Mouse (Mus musculus) embryo, embryonic 10 days (tissue): ENCODE measurements around the gene Zbtb21.
"Not testable (repeated sequence)": the region's sequence is repeated elsewhere in the genome, so short reads cannot be mapped to it uniquely, and the experiment has no call there.

ENCODE experiments used
- DNase-seq: peaks from one replicate; pipeline ENCODE4 v3.0.0-alpha.2; 2015; ENCODE audit warnings: low spot score

The Zbtb21 gene

GRCm38 (mm10) chr16:97962151-97962948, at the start of gene Zbtb21, which contains the start of gene C2cd2:
TSS of gene Zbtb21 (minus strand) at chr16:97962622.
TSS of gene C2cd2 (minus strand) at chr16:97962598.
- peak; percentile 99 for DNase-seq

GRCm38 (mm10) chr16:97997383-97997731, 34.9 kb upstream of the Zbtb21 start:
- DNase-seq, result not testable (repeated sequence)

- DNase-seq, result peak; percentile 89
These were observed 34.4 kb upstream of the Zbtb21 start, which contains the start of gene B230307C23Rik for GRCm38 (mm10) chr16:97996616-97997382. TSS of gene B230307C23Rik (plus strand) at chr16:97997315.

GRCm38 (mm10) chr16:97995849-97996615, 33.6 kb upstream of the Zbtb21 start:
- DNase-seq, result no peak

GRCm38 (mm10) chr16:97992477-97992876, 30.1 kb upstream of the Zbtb21 start:
- not testable (repeated sequence) for DNase-seq

- no peak for DNase-seq
These were observed 29.1 kb upstream of the Zbtb21 start for GRCm38 (mm10) chr16:97991517-97991916.

GRCm38 (mm10) chr16:97984589-97984988, 22.2 kb upstream of the Zbtb21 start:
- DNase-seq, result no peak

GRCm38 (mm10) chr16:97981362-97981761, 18.9 kb upstream of the Zbtb21 start:
- no peak for DNase-seq

GRCm38 (mm10) chr16:97977722-97978121, 15.3 kb upstream of the Zbtb21 start:
- DNase-seq, result no peak

- DNase-seq, result no peak
These were observed 14.9 kb upstream of the Zbtb21 start for GRCm38 (mm10) chr16:97977277-97977676.

- DNase-seq, result no peak
These were observed 1.6 kb upstream of the Zbtb21 start for GRCm38 (mm10) chr16:97963956-97964540.

- DNase-seq, result no peak
These were observed 856 bp downstream of the Zbtb21 start for GRCm38 (mm10) chr16:97961381-97962150.

GRCm38 (mm10) chr16:97960348-97960747, 2.1 kb downstream of the Zbtb21 start:
- no peak for DNase-seq

GRCm38 (mm10) chr16:97958401-97958973, 3.9 kb downstream of the Zbtb21 start:
- no peak for DNase-seq

GRCm38 (mm10) chr16:97957626-97958025, 4.8 kb downstream of the Zbtb21 start:
- DNase-seq, result no peak

GRCm38 (mm10) chr16:97956011-97956410, 6.4 kb downstream of the Zbtb21 start:
- no peak for DNase-seq

GRCm38 (mm10) chr16:97953300-97953699, 9.1 kb downstream of the Zbtb21 start:
- DNase-seq, result no peak

- DNase-seq, result no peak
These were observed 9.6 kb downstream of the Zbtb21 start for GRCm38 (mm10) chr16:97952801-97953200.

GRCm38 (mm10) chr16:97952371-97952770, 10.1 kb downstream of the Zbtb21 start:
- no peak for DNase-seq

- DNase-seq, result no peak
These were observed 12.4 kb downstream of the Zbtb21 start for GRCm38 (mm10) chr16:97950061-97950460.

- DNase-seq, result no peak
These were observed 13.6 kb downstream of the Zbtb21 start for GRCm38 (mm10) chr16:97948836-97949235.
